Mouse (Mus musculus): ENCODE measurements around the gene Slc29a1.

- TF ChIP-seq POLR2A (IDR thresholded peaks at IDR 0.05; ENCODE audit: insufficient read depth, low read length) (no peak), EP300 (IDR thresholded peaks at IDR 0.05; ENCODE audit: insufficient read depth, low read depth, low read length) (no peak), CTCF (IDR thresholded peaks at IDR 0.05; ENCODE audit: low read depth, low read length) (no peak)
These were observed 19.6 kb upstream of the Slc29a1 start for GRCm38 (mm10) chr17:45618941-45619385.

Measured in ES-Bruce4 (cell line).